Mouse (Mus musculus): Measurements from ENCODE around the gene Scgn. TPM values are rescaled to one million over a fixed set of nuclear protein-coding genes. Genes with fewer than 3 reads are reported as not detected.
A peak's percentile ranks its signal among the peaks of the same experiment; 100 is the strongest.

The Scgn gene
- total RNA-seq, 2 experiments from 2014 or later: 0.41 to 0.55 TPM

GRCm38 (mm10) chr13:23946254-23946653, 44.8 kb downstream of the Scgn start:
- intact Hi-C loops (cut with DNase I): no loop called here
- DNase-seq (ENCODE audit: low spot score in 2 of 2): no peak

- intact Hi-C loops (cut with DNase I): no loop called here
- DNase-seq (ENCODE audit: low spot score in 2 of 2): no peak
Measured at GRCm38 (mm10) chr13:23942861-23943260, 48.2 kb downstream of the Scgn start.

- intact Hi-C loops (cut with DNase I): no loop called here
- DNase-seq (ENCODE audit: low spot score in 2 of 2): no peak
Measured at GRCm38 (mm10) chr13:23940291-23940690, 50.7 kb downstream of the Scgn start.

- intact Hi-C loops (cut with DNase I): no loop called here
- DNase-seq (ENCODE audit: low spot score in 2 of 2): peak; percentile 7 to 37
Measured at GRCm38 (mm10) chr13:23938699-23939098, 52.3 kb downstream of the Scgn start.

GRCm38 (mm10) chr13:23934211-23934520, 56.8 kb downstream of the Scgn start, which contains the start of gene Hist1h2aa:
TSS of gene Hist1h2aa (plus strand) at chr13:23934462.
- intact Hi-C loops (cut with DNase I): no loop called here
- DNase-seq (ENCODE audit: low spot score in 2 of 2): no peak

- no peak for DNase-seq (ENCODE audit: low spot score in 2 of 2)
- intact Hi-C loops (cut with DNase I): no loop called here
Measured at GRCm38 (mm10) chr13:23933421-23934210, 57.4 kb downstream of the Scgn start, which contains the start of gene Hist1h2ba. TSS of gene Hist1h2ba (minus strand) at chr13:23934156.

- intact Hi-C loops (cut with DNase I): no loop called here
- DNase-seq (ENCODE audit: low spot score in 2 of 2): no peak
Measured at GRCm38 (mm10) chr13:23930904-23931303, 60.1 kb downstream of the Scgn start.

GRCm38 (mm10) chr13:23930461-23930860, 60.6 kb downstream of the Scgn start:
- DNase-seq (ENCODE audit: low spot score in 2 of 2): no peak
- intact Hi-C loops (cut with DNase I): no loop called here

- intact Hi-C loops (cut with DNase I): no loop called here
Measured at GRCm38 (mm10) chr13:23928637-23929036, 62.4 kb downstream of the Scgn start.

GRCm38 (mm10) chr13:23925792-23926191, 65.2 kb downstream of the Scgn start:
- intact Hi-C loops (cut with DNase I): no loop called here

More at GRCm38 (mm10) chr13:23928637-23929036, 62.4 kb downstream of the Scgn start:
- no peak for DNase-seq (ENCODE audit: low spot score in 2 of 2)

GRCm38 (mm10) chr13:23917674-23918073, 73.3 kb downstream of the Scgn start:
- DNase-seq (ENCODE audit: low spot score in 2 of 2): no peak
- intact Hi-C loops (cut with DNase I): no loop called here

More at GRCm38 (mm10) chr13:23925792-23926191, 65.2 kb downstream of the Scgn start:
- DNase-seq (ENCODE audit: low spot score in 2 of 2): no peak

GRCm38 (mm10) chr13:23916132-23916531, 74.9 kb downstream of the Scgn start:
- DNase-seq (ENCODE audit: low spot score in 2 of 2): no peak
- intact Hi-C loops (cut with DNase I): no loop called here

GRCm38 (mm10) chr13:23914376-23915167, 76.4 kb downstream of the Scgn start, which contains the start of gene Slc17a4:
TSS of gene Slc17a4 (minus strand) at chr13:23915009.
- no peak for DNase-seq (ENCODE audit: low spot score in 2 of 2)
- intact Hi-C loops (cut with DNase I): no loop called here

- intact Hi-C loops (cut with DNase I): no loop called here
Measured at GRCm38 (mm10) chr13:23913791-23914306, 77.2 kb downstream of the Scgn start.

GRCm38 (mm10) chr13:23911335-23911734, 79.7 kb downstream of the Scgn start:
- DNase-seq (ENCODE audit: low spot score in 2 of 2): no peak

More at GRCm38 (mm10) chr13:23913791-23914306, 77.2 kb downstream of the Scgn start:
- no peak for DNase-seq (ENCODE audit: low spot score in 2 of 2)

GRCm38 (mm10) chr13:23910121-23910520, 80.9 kb downstream of the Scgn start:
- no peak for DNase-seq (ENCODE audit: low spot score in 2 of 2)
- intact Hi-C loops (cut with DNase I): no loop called here

More at GRCm38 (mm10) chr13:23911335-23911734, 79.7 kb downstream of the Scgn start:
- intact Hi-C loops (cut with DNase I): no loop called here

- no peak for DNase-seq (ENCODE audit: low spot score in 2 of 2)
- intact Hi-C loops (cut with DNase I): no loop called here
Measured at GRCm38 (mm10) chr13:23906906-23907305, 84.1 kb downstream of the Scgn start.

Measured in left cerebral cortex, postnatal 25 days (tissue).